Mouse (Mus musculus): ENCODE measurements around the gene Prickle4. TPM values are rescaled to one million over a fixed set of nuclear protein-coding genes. Genes with fewer than 3 reads are reported as not detected.

Gene Prickle4
- polyA plus RNA-seq, 2 experiments from 2014 or later: not detected

GRCm38 (mm10) chr17:47704692-47705091 lies 10.2 kb upstream of the Prickle4 start:
- ATAC-seq: no peak

DNA sequence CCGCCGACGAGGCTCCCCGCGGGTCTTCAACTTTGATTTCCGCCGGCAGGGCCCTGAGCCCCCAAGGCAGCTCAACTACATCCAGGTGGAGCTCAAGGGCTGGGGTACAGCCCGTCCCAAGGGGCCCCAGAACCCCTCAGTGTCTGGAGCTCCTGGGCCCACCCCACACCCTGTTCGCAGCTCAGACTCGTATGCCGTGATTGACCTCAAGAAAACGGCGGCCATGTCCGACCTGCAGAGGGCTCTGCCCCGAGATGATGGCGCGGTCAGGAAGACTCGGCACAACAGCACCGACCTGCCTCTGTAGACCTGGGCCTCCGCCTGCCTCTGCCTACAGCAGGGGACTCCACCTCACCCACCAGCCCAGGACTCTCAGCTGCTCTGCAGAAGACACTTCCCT lies 9.0 kb upstream of the Prickle4 start:
- no peak for ATAC-seq

GRCm38 (mm10) chr17:47702548-47703345 lies 8.2 kb upstream of the Prickle4 start:
- no peak for ATAC-seq

GRCm38 (mm10) chr17:47701793-47702192 lies 7.3 kb upstream of the Prickle4 start:
- ATAC-seq: no peak

- no peak for ATAC-seq
These were observed 4.5 kb upstream of the Prickle4 start for GRCm38 (mm10) chr17:47699055-47699454.

GRCm38 (mm10) chr17:47698156-47698555 lies 3.6 kb upstream of the Prickle4 start:
- ATAC-seq: no peak

GRCm38 (mm10) chr17:47695337-47695710 lies 788 bp upstream of the Prickle4 start:
- no peak for ATAC-seq

- ATAC-seq: no peak
These were observed 264 bp downstream of the Prickle4 start, which contains the start of gene Gm21981 for GRCm38 (mm10) chr17:47694442-47694502. TSS of gene Gm21981 (minus strand) at chr17:47694455.

DNA sequence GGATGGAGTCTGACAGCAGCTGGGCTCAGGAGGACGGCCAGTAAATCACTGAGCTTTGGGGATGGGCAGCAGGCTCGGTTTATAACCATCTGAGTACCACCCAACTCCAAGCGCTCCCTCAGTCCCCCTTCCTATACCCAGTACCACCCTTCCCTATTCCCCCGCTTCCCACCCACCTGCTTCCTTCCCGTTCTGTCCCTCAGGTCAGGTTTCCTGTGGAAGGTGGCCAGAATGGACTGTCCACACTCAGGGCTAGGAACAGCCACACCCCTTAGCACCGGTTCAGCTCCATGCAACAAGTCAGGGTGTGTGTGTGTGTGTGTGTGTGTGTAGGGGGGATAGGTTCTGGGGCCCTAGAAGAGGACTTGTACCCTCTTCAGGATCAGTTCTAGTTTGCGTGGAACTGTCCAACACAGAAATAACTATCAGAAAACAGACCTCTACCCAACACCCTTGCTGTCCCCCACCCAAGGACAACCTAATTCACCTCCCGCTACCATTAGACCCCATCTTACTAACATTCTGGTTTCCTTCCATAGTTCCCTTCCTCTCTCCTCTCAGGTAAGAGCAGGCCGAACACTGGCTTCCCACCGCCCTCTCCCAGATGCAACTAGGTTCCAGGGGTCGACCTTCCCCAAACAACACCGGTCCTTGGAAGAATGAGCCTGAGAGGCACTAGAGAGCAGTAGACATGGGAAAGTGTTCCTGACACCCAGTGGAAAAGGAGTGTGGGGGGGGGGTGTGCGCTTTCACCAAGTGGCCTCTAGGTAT lies 680 bp downstream of the Prickle4 start:
- no peak for ATAC-seq

DNA sequence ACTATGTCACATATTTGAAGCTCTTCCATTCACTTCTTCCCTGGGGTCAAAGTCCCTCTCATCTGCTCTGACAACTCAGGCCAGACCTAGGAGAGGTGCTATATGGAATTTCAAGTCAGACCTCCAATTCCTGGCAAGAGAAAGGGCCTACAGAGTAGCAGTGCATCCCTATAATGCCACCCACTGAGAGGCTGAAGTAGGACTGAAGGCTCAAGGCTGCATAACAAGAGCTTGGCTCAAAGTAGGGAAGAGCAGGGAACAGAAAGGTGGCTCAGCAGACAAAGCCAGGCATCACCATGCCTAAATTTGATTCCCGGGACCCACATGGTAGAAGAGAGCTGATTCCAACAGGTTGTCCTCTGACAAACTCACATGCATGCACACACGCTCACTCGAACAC lies 2.9 kb downstream of the Prickle4 start:
- no peak for ATAC-seq

- ATAC-seq: no peak
These were observed 4.6 kb downstream of the Prickle4 start for GRCm38 (mm10) chr17:47689894-47690293.

DNA sequence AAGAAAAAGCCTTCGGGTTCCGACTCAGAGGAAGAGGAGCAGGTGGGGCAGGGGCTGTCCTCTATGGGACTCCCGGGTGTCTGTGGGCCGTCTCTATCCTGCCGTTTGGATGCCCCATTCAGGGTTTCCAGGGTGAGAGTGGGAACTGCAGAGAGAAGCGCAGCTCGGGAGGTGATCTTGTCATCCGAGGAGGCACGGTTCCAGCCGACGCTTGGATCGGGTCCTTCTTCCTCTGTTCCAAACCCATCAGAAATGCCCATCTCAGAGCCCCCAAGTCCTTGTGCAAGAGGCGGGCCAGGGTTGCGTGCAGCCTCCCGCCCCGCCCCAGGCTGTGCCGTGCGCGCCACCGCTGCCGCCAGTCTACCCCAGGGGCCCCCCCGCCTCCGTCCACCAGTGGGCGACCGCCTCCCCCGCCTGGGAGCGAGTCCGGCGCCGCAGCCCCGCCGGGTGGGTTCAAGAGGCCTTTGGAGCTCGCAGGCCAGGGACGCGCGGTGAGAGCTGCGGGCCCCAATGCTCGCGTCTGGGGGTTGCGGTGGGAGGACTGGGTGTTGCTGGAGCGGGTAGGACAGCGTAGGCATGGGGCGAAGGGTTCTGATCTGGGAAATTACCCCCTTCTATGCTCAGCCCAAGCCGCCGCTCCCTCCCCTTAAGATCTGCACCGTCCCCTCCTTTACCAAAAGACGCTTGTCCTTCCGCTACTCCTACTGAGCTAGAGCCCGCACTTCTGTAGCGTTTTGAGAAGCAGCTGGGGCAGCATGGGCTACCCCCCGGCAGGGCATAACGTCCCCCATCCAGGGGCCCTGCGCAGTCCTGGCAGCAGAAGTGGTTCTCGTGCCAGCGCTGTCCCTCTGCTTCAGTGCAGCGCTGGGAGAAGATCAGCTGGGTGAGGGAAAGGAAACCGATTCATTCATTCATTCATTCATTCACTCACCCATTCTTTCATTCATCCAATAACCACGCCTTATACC lies 5.6 kb downstream of the Prickle4 start, which contains the start of gene Frs3:
Gene Frs3 (plus strand): TSS at position 423 of the 968 bp plus-strand sequence.
- peak; percentile 10 for ATAC-seq

DNA sequence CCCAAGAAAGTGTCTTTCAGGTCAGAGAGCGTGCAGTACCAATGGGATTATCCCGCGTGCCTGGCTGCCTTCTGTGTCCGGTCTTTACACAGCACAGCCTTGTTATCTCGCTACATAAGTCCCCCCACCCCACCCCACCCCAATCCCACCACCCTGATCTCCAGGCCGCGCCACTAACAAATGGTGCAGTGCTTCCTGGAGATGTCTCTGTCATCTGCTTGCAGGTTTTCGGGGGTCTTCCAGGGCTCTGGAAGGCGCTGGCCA lies 6.3 kb downstream of the Prickle4 start, which contains the start of gene Tomm6:
Gene Tomm6 (minus strand): TSS at position 43 of the 264 bp plus-strand sequence.
- ATAC-seq: no peak

GRCm38 (mm10) chr17:47687409-47688343 lies 6.9 kb downstream of the Prickle4 start:
- ATAC-seq: peak; percentile 96

DNA sequence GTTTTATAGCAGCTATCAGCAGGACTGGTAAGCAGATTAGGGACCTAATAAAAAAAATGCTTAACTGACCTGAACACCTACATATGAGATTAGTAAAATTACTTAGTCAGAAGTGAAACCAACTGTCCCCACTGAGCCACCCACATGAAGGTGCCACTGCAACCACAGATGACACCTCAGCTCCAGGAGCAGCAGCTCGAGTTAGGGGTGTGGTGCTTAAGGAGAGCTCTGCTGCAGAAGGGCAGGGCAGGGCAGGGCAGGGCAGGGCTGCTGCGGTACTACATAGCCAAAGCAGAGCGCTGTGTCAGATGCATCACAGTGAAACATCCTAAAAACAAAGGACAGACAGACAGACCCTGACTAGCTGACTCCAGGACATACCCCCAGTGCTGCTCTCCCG lies 11.7 kb downstream of the Prickle4 start:
- ATAC-seq: no peak

DNA sequence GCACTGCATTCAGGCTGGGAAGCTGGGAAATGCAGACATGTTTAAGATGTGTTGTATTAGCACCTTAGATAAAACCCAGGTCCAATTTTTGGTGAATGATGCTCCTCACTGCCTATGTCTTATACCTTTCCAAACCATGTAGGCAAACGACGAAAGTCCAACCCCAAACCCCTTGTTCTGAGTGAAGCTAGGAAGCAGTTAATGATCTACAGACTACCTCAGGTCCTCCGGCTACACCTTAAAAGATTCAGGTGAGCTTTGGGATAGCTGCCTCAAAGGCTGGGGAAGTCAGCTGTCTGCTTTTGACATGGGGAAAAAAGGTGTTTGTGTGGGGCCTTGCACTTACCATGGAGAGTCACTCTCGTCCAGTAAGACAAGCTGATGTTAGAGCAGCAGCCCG lies 15.8 kb downstream of the Prickle4 start:
- no peak for ATAC-seq

- ATAC-seq: no peak
These were observed 16.3 kb downstream of the Prickle4 start for GRCm38 (mm10) chr17:47678238-47678637.

DNA sequence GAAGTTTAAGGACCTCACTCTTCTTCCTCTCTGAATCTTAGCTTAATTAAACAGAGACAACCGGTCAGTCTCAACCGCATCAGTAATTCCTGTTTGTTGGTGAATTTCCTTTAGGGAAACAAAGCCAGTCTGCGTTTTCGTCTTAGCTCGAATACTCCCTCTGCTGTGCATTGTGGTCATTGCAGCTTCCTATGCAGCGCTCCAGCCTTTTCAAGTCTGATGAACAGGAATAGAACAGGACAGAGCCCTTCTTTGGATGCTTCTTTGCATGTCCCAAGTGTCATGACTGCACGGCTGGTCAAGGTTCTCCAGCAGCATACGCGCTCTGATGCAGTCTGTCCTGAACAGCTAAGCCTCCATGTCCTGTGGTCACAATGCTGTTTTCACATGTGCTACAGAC lies 18.0 kb downstream of the Prickle4 start:
- ATAC-seq: peak; percentile 51

DNA sequence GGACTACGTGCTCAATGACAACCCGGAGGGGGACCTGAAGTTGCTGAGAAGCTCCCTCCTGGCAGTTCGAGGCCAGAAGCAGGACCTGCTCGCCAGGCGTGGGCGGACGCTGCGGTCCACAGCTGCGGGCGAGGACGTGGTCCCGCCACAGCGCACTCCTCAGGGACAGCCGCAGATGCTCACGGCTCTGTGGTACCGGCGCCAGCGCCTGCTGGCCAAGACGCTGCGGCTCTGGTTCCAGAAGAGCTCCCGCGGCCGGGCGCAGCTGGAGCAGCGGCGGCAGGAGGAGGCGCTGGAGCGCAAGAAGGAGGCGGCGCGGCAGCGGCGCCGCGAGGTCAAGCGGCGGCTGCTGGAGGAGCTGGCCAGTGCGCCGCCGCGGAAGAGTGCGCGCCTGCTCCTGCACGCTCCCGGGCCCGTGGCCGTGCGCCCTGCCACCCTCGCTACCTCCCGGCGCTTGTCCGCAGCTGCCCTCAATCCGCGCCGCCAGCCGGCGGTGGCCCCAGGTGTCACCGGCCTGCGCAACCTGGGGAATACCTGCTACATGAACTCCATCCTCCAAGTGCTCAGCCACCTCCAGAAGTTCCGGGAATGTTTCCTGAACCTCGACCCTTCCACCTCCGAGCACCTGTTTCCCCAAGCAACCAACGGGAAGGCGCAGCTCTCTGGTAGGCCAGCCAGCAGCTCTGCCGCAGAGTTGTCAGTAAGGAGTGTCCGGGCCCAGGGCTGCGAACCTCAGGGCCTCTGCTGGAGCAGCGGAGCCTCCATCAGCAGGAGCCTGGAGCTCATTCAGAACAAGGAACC lies 22.0 kb downstream of the Prickle4 start:
- ATAC-seq: no peak

DNA sequence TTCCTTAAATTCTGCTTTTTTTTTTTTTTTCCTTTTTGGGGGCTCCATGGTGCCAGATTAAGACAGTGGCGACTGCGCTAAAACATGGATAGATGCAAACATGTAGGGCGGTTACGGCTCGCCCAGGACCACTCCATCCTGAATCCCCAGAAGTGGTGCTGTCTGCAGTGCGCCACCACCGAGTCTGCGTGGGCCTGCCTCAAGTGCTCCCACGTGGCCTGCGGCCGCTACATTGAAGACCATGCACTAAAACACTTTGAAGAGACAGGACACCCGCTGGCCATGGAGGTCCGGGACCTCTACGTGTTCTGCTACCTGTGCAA lies 22.6 kb downstream of the Prickle4 start:
- no peak for ATAC-seq

DNA sequence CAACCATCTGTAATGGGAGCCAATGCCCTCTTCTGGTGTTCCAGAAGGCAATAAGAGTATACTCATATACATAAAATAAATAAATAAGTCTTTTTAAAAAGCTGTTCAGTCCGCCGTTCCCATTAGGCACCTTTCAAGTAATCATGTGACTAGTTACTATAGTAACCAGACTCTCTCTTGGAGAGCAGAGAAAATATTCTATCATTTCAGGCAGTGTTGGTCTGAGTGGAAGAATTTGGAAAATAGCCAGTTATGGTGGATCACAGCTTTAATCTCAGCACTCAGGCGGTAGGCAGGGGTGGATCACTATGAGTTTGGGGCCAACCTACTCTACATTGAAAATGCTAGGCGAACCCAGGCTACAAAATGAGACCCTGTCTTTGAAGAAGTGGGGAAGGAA lies 25.4 kb downstream of the Prickle4 start:
- ATAC-seq: no peak

GRCm38 (mm10) chr17:47664474-47664873 lies 30.1 kb downstream of the Prickle4 start:
- no peak for ATAC-seq

All from CD4-positive, CD25-positive, alpha-beta regulatory T cell, adult 4 months (primary cell).